Mouse (Mus musculus) frontal cortex, adult 2 months (tissue): Measurements from ENCODE around the gene Mettl22. TPM values are rescaled to one million over a fixed set of nuclear protein-coding genes. Genes with fewer than 3 reads are reported as not detected.

ENCODE experiments used
- polyA plus RNA-seq: library from polyadenylated mRNA; depleted of rRNA; stranded (reverse); fragments of >200 nt; gene quantifications from 2 replicates; pipeline ENCODE4 v1.2.3, GENCODE M21; 2012; rRNA removed

Mettl22 gene
- polyA plus RNA-seq, 1 experiment, result 74.2 TPM

Other genes starting within 250 kb of the Mettl22 start
- 1.8 and 2.6 TPM in 2 replicates for gene Tmem114, start 45.7 kb upstream of the Mettl22 start, polyA plus RNA-seq
- 198 and 208 TPM in 2 replicates for gene Abat, start 42.6 kb downstream of the Mettl22 start, polyA plus RNA-seq
- 45.3 and 48.4 TPM in 2 replicates for gene Pmm2, start 166.9 kb downstream of the Mettl22 start, polyA plus RNA-seq
- gene Tmem186, start 166.9 kb downstream of the Mettl22 start, polyA plus RNA-seq, result 16.8 and 18.2 TPM in 2 replicates
- 28.2 and 31.1 TPM in 2 replicates for gene Carhsp1, start 201.4 kb downstream of the Mettl22 start, polyA plus RNA-seq
- gene Gm5767, start 210.0 kb downstream of the Mettl22 start, polyA plus RNA-seq, result 0.80 TPM in 1 of 2 replicates, not detected in the other